Mouse (Mus musculus): Measurements from ENCODE around the gene Slc25a10.
A peak's percentile ranks its signal among the peaks of the same experiment; 100 is the strongest.

Gene Slc25a10

GRCm38 (mm10) chr11:120499894-120500293, 8.3 kb downstream of the Slc25a10 start:
- peaks cover 48% of the 10 kb centered on the region for H3K36me3 ChIP-seq (ENCODE audit: insufficient read depth, low read length)
- H3K4me3 ChIP-seq (replicated peaks; ENCODE audit: low read length), result no peak overlapping the region
- H3K4me1 ChIP-seq (replicated peaks; ENCODE audit: low read depth, low read length), result peaks cover 26% of the 10 kb centered on the region

GRCm38 (mm10) chr11:120500357-120500756, 8.7 kb downstream of the Slc25a10 start:
- H3K9me3 ChIP-seq (ENCODE audit: low read length), result no peaks in the 10 kb centered on the region
- H3K4me3 ChIP-seq (replicated peaks; ENCODE audit: low read length), result no peak overlapping the region
- no peak for TF ChIP-seq POU5F1 (IDR thresholded peaks at IDR 0.05; ENCODE audit: borderline replicate concordance, low read length)
- TF ChIP-seq NANOG (IDR thresholded peaks at IDR 0.05; ENCODE audit: borderline replicate concordance, low read length), result no peak
- TF ChIP-seq CTCF (conservative IDR thresholded peaks at IDR 0.05; ENCODE audit: low read length), result no peak
- no peaks in the 10 kb centered on the region for H3K27me3 ChIP-seq (ENCODE audit: insufficient read depth, low read length)
- H3K36me3 ChIP-seq (ENCODE audit: insufficient read depth, low read length), result peaks cover 44% of the 10 kb centered on the region
- H3K4me1 ChIP-seq (replicated peaks; ENCODE audit: low read depth, low read length), result peaks cover 26% of the 10 kb centered on the region

More at GRCm38 (mm10) chr11:120499894-120500293, 8.3 kb downstream of the Slc25a10 start:
- no peaks in the 10 kb centered on the region for H3K27me3 ChIP-seq (ENCODE audit: insufficient read depth, low read length)
- no peaks in the 10 kb centered on the region for H3K9me3 ChIP-seq (ENCODE audit: low read length)
- TF ChIP-seq CTCF (conservative IDR thresholded peaks at IDR 0.05; ENCODE audit: low read length) (no peak), POU5F1 (IDR thresholded peaks at IDR 0.05; ENCODE audit: borderline replicate concordance, low read length) (no peak), NANOG (IDR thresholded peaks at IDR 0.05; ENCODE audit: borderline replicate concordance, low read length) (no peak)

GRCm38 (mm10) chr11:120501018-120501417, 9.4 kb downstream of the Slc25a10 start:
- Histone ChIP-seq H3K27me3 (ENCODE audit: insufficient read depth, low read length) (no peaks in the 10 kb centered on the region), H3K36me3 (ENCODE audit: insufficient read depth, low read length) (peaks cover 37% of the 10 kb centered on the region), H3K9me3 (ENCODE audit: low read length) (no peaks in the 10 kb centered on the region), H3K4me1 (replicated peaks; ENCODE audit: low read depth, low read length) (peaks cover 26% of the 10 kb centered on the region), H3K4me3 (replicated peaks; ENCODE audit: low read length) (no peak overlapping the region)
- TF ChIP-seq NANOG (IDR thresholded peaks at IDR 0.05; ENCODE audit: borderline replicate concordance, low read length), result no peak
- no peak for TF ChIP-seq POU5F1 (IDR thresholded peaks at IDR 0.05; ENCODE audit: borderline replicate concordance, low read length)
- no peak for TF ChIP-seq CTCF (conservative IDR thresholded peaks at IDR 0.05; ENCODE audit: low read length)

GRCm38 (mm10) chr11:120501701-120502100, 10.1 kb downstream of the Slc25a10 start:
- TF ChIP-seq NANOG (IDR thresholded peaks at IDR 0.05; ENCODE audit: borderline replicate concordance, low read length) (no peak), CTCF (conservative IDR thresholded peaks at IDR 0.05; ENCODE audit: low read length) (no peak), POU5F1 (IDR thresholded peaks at IDR 0.05; ENCODE audit: borderline replicate concordance, low read length) (no peak)
- Histone ChIP-seq H3K4me1 (replicated peaks; ENCODE audit: low read depth, low read length) (peaks cover 24% of the 10 kb centered on the region), H3K4me3 (replicated peaks; ENCODE audit: low read length) (no peak overlapping the region), H3K9me3 (ENCODE audit: low read length) (no peaks in the 10 kb centered on the region), H3K36me3 (ENCODE audit: insufficient read depth, low read length) (peaks cover 30% of the 10 kb centered on the region), H3K27me3 (ENCODE audit: insufficient read depth, low read length) (no peaks in the 10 kb centered on the region)

GRCm38 (mm10) chr11:120505661-120506060, 14.0 kb downstream of the Slc25a10 start:
- Histone ChIP-seq H3K4me3 (replicated peaks; ENCODE audit: low read length) (no peak overlapping the region), H3K27me3 (ENCODE audit: insufficient read depth, low read length) (peaks cover 15% of the 10 kb centered on the region), H3K36me3 (ENCODE audit: insufficient read depth, low read length) (no peaks in the 10 kb centered on the region), H3K4me1 (replicated peaks; ENCODE audit: low read depth, low read length) (peaks cover 15% of the 10 kb centered on the region), H3K9me3 (ENCODE audit: low read length) (no peaks in the 10 kb centered on the region)
- TF ChIP-seq NANOG (IDR thresholded peaks at IDR 0.05; ENCODE audit: borderline replicate concordance, low read length) (no peak), POU5F1 (IDR thresholded peaks at IDR 0.05; ENCODE audit: borderline replicate concordance, low read length) (no peak), CTCF (conservative IDR thresholded peaks at IDR 0.05; ENCODE audit: low read length) (no peak)

GRCm38 (mm10) chr11:120506899-120507298, 15.3 kb downstream of the Slc25a10 start:
- TF ChIP-seq NANOG (IDR thresholded peaks at IDR 0.05; ENCODE audit: borderline replicate concordance, low read length) (no peak), CTCF (conservative IDR thresholded peaks at IDR 0.05; ENCODE audit: low read length) (peak; percentile 17; the same call in 1 of the 2 replicates)
- H3K4me1 ChIP-seq (replicated peaks; ENCODE audit: low read depth, low read length), result peaks cover 20% of the 10 kb centered on the region

GRCm38 (mm10) chr11:120507611-120508289, 16.1 kb downstream of the Slc25a10 start:
- TF ChIP-seq POU5F1 (IDR thresholded peaks at IDR 0.05; ENCODE audit: borderline replicate concordance, low read length) (no peak), CTCF (conservative IDR thresholded peaks at IDR 0.05; ENCODE audit: low read length) (no peak), NANOG (IDR thresholded peaks at IDR 0.05; ENCODE audit: borderline replicate concordance, low read length) (no peak)
- Histone ChIP-seq H3K9me3 (ENCODE audit: low read length) (no peaks in the 10 kb centered on the region), H3K4me3 (replicated peaks; ENCODE audit: low read length) (no peak overlapping the region), H3K27me3 (ENCODE audit: insufficient read depth, low read length) (peaks cover 21% of the 10 kb centered on the region), H3K36me3 (ENCODE audit: insufficient read depth, low read length) (no peaks in the 10 kb centered on the region), H3K4me1 (replicated peaks; ENCODE audit: low read depth, low read length) (peaks cover 21% of the 10 kb centered on the region)

More at GRCm38 (mm10) chr11:120506899-120507298, 15.3 kb downstream of the Slc25a10 start:
- Histone ChIP-seq H3K27me3 (ENCODE audit: insufficient read depth, low read length) (peaks cover 20% of the 10 kb centered on the region), H3K4me3 (replicated peaks; ENCODE audit: low read length) (no peak overlapping the region), H3K36me3 (ENCODE audit: insufficient read depth, low read length) (no peaks in the 10 kb centered on the region), H3K9me3 (ENCODE audit: low read length) (no peaks in the 10 kb centered on the region)

- H3K4me3 ChIP-seq (replicated peaks; ENCODE audit: low read length), result no peak overlapping the region
- TF ChIP-seq NANOG (IDR thresholded peaks at IDR 0.05; ENCODE audit: borderline replicate concordance, low read length) (no peak), POU5F1 (IDR thresholded peaks at IDR 0.05; ENCODE audit: borderline replicate concordance, low read length) (no peak), CTCF (conservative IDR thresholded peaks at IDR 0.05; ENCODE audit: low read length) (no peak)
- H3K27me3 ChIP-seq (ENCODE audit: insufficient read depth, low read length), result peaks cover 21% of the 10 kb centered on the region
- peaks cover 27% of the 10 kb centered on the region for H3K4me1 ChIP-seq (replicated peaks; ENCODE audit: low read depth, low read length)
- H3K36me3 ChIP-seq (ENCODE audit: insufficient read depth, low read length), result no peaks in the 10 kb centered on the region
- H3K9me3 ChIP-seq (ENCODE audit: low read length), result no peaks in the 10 kb centered on the region
These were observed 16.7 kb downstream of the Slc25a10 start for GRCm38 (mm10) chr11:120508290-120508870.

Measured in E14TG2a.4 (cell line).